ENCODE assay signal across 8 mouse cellular contexts in genomic region chr13:113045458-113046110, GRCm38 (mm10). TPM values are rescaled to one million over a fixed set of nuclear protein-coding genes. Genes with fewer than 3 reads are reported as not detected.
DNase-seq lines count a peak whose midpoint lies in the region; ATAC-seq and TF ChIP-seq lines count a peak whose summit lies in the region.

No protein-coding gene starts in this region.

- TF ChIP-seq CTCF in spleen, adult 2 months (IDR thresholded peaks at IDR 0.05; ENCODE audit: extremely low read depth, insufficient read depth, insufficient read length, insufficient replicate concordance), result no peak
- TF ChIP-seq CTCF in stomach, postnatal 0 days (IDR thresholded peaks at IDR 0.05; ENCODE audit: low read depth), result no peak

- H3K27me3 ChIP-seq in spleen, adult 2 months (ENCODE audit: control insufficient read depth, insufficient read depth, low read length), result peaks cover 4% of the 10 kb centered on the region; the same call in 1 of the 2 replicates
- H3K27me3 ChIP-seq in forebrain, embryonic 14.5 days (replicated peaks; ENCODE audit: control insufficient read depth, insufficient read depth, low read length), result no peaks in the 10 kb centered on the region
- H3K27me3 ChIP-seq in limb, embryonic 15.5 days, result no peaks in the 10 kb centered on the region
- no peaks in the 10 kb centered on the region for H3K27me3 ChIP-seq in stomach, postnatal 0 days (ENCODE audit: control insufficient read depth, insufficient read depth, low read length)

- no peak overlapping the region for H3K27ac ChIP-seq in spleen, adult 2 months (ENCODE audit: insufficient read depth, low read length)
- H3K27ac ChIP-seq in forebrain, embryonic 14.5 days (ENCODE audit: low read depth, low read length), result no peak overlapping the region
- peak overlapping the region; percentile 90 for H3K27ac ChIP-seq in limb, embryonic 15.5 days
- peak overlapping the region; percentile 63 for H3K27ac ChIP-seq in stomach, postnatal 0 days (replicated peaks)

- peak overlapping the region; percentile 56; the same call in 1 of the 2 replicates for H3K9ac ChIP-seq in forebrain, embryonic 14.5 days (ENCODE audit: low read length)
- H3K9ac ChIP-seq in limb, embryonic 15.5 days, result peak overlapping the region; percentile 62
- peak overlapping the region; percentile 61 for H3K9ac ChIP-seq in stomach, postnatal 0 days (ENCODE audit: low read length)

- TF ChIP-seq EP300 in stomach, postnatal 0 days (optimal IDR thresholded peaks at IDR 0.05), result no peak

- H3K4me3 ChIP-seq in spleen, adult 2 months (ENCODE audit: extremely low read depth, insufficient read depth, insufficient read length), result peak overlapping the region; percentile 36; the same call in 1 of the 2 replicates
- peak overlapping the region; percentile 41 for H3K4me3 ChIP-seq in forebrain, embryonic 14.5 days (ENCODE audit: low read depth, low read length)
- peak overlapping the region; percentile 61 for H3K4me3 ChIP-seq in limb, embryonic 15.5 days
- H3K4me3 ChIP-seq in stomach, postnatal 0 days (ENCODE audit: low read depth, low read length), result peak overlapping the region; percentile 54

- H3K4me2 ChIP-seq in forebrain, embryonic 14.5 days (ENCODE audit: low read length), result peak overlapping the region; percentile 64
- H3K4me2 ChIP-seq in limb, embryonic 15.5 days, result peak overlapping the region; percentile 54
- H3K4me2 ChIP-seq in stomach, postnatal 0 days (replicated peaks; ENCODE audit: low read depth), result peak overlapping the region; percentile 57

- ATAC-seq in forebrain, embryonic 14.5 days, result no peak
- no peak for ATAC-seq in limb, embryonic 15.5 days (ENCODE audit: insufficient number of reproducible peaks, low FRiP score, low TSS enrichment, low read depth)
- ATAC-seq in stomach, postnatal 0 days (ENCODE audit: low FRiP score, low TSS enrichment), result no peak
- no peak for ATAC-seq in cerebellum, adult (ENCODE audit: insufficient number of reproducible peaks, low FRiP score, low TSS enrichment)

- no peaks in the 10 kb centered on the region for H3K4me1 ChIP-seq in spleen, adult 2 months (ENCODE audit: control insufficient read depth, insufficient read depth, insufficient read length)
- no peaks in the 10 kb centered on the region for H3K4me1 ChIP-seq in forebrain, embryonic 14.5 days (ENCODE audit: control insufficient read depth, insufficient read depth, low read length)
- H3K4me1 ChIP-seq in limb, embryonic 15.5 days, result peaks cover 10% of the 10 kb centered on the region; the same call in 1 of the 2 replicates
- no peaks in the 10 kb centered on the region for H3K4me1 ChIP-seq in stomach, postnatal 0 days (replicated peaks; ENCODE audit: control insufficient read depth, insufficient read depth)

- TF ChIP-seq POLR2A in spleen, adult 2 months (IDR thresholded peaks at IDR 0.05; ENCODE audit: low read depth, low read length), result no peak

- H3K9me3 ChIP-seq in forebrain, embryonic 14.5 days (replicated peaks; ENCODE audit: control insufficient read depth, low read length), result no peaks in the 10 kb centered on the region
- no peaks in the 10 kb centered on the region for H3K9me3 ChIP-seq in limb, embryonic 15.5 days
- H3K9me3 ChIP-seq in stomach, postnatal 0 days (ENCODE audit: control insufficient read depth, low read length), result no peaks in the 10 kb centered on the region

- DNase-seq in spleen, adult 2 months (ENCODE audit: low read depth in 1 of 2, low spot score in 2 of 2), result no peak
- no peak for DNase-seq in spleen, postnatal 4 days (ENCODE audit: low spot score in 2 of 2)
- no peak for DNase-seq in forebrain, embryonic 14.5 days (ENCODE audit: low spot score)
- no peak for DNase-seq in stomach, postnatal 0 days (ENCODE audit: low spot score)
- DNase-seq in cerebellum, postnatal 25 days, result no peak
- no peak for DNase-seq in testis, postnatal 10 days (ENCODE audit: low spot score)

- no peaks in the 10 kb centered on the region for H3K36me3 ChIP-seq in spleen, adult 2 months (ENCODE audit: control insufficient read depth, insufficient read depth, low read length)
- no peaks in the 10 kb centered on the region for H3K36me3 ChIP-seq in forebrain, embryonic 14.5 days (ENCODE audit: control insufficient read depth, insufficient read depth, low read length)
- peaks cover 21% of the 10 kb centered on the region; the same call in 1 of the 2 replicates for H3K36me3 ChIP-seq in limb, embryonic 15.5 days
- no peaks in the 10 kb centered on the region; the same call in 1 of the 2 replicates for H3K36me3 ChIP-seq in stomach, postnatal 0 days (ENCODE audit: control insufficient read depth, insufficient read depth, low read length)

- 55% methylated on average over 18 of the region's 18 CpGs for WGBS in spleen, adult 2 months
- WGBS in forebrain, embryonic 14.5 days, result 20% methylated on average over 18 of the region's 18 CpGs
- WGBS in limb, embryonic 15.5 days, result 9% methylated on average over 18 of the region's 18 CpGs
- 5% methylated on average over 18 of the region's 18 CpGs for WGBS in stomach, postnatal 0 days

RNA-seq across cellular contexts. Expression of gene Gpx8, which starts 0.6 kb away (rescaled TPM):
- 0.61 and 0.67 TPM in 2 replicates for polyA plus RNA-seq in spleen, adult 2 months (2012; rRNA removed)
- 57.7 and 59.3 TPM in 2 replicates for polyA plus RNA-seq in forebrain, embryonic 14.5 days (2014; fragmentation: Nextera tagmentation; extraction: Ambion mirVana)
- 220 and 224 TPM in 2 replicates for polyA plus RNA-seq in limb, embryonic 15.5 days (2015; fragmentation: Nextera tagmentation; extraction: Ambion mirVana)
- polyA plus RNA-seq in stomach, postnatal 0 days (2015; fragmentation: Nextera tagmentation; extraction: Ambion mirVana), result 96.8 and 104 TPM in 2 replicates

RNA-seq across cellular contexts. Expression of gene Cdc20b, which starts 10.7 kb away (rescaled TPM):
- 0.09 and 0.26 TPM in 2 replicates for polyA plus RNA-seq in spleen, adult 2 months (2012; rRNA removed)
- 0.43 and 0.71 TPM in 2 replicates for polyA plus RNA-seq in forebrain, embryonic 14.5 days (2014; fragmentation: Nextera tagmentation; extraction: Ambion mirVana)
- not detected in 2 replicates for polyA plus RNA-seq in limb, embryonic 15.5 days (2015; fragmentation: Nextera tagmentation; extraction: Ambion mirVana)
- polyA plus RNA-seq in stomach, postnatal 0 days (2015; fragmentation: Nextera tagmentation; extraction: Ambion mirVana), result not detected in 2 replicates

RNA-seq across cellular contexts. Expression of gene Mcidas, which starts 51.9 kb away (rescaled TPM):
- not detected in 2 replicates for polyA plus RNA-seq in spleen, adult 2 months (2012; rRNA removed)
- 0.73 and 0.94 TPM in 2 replicates for polyA plus RNA-seq in forebrain, embryonic 14.5 days (2014; fragmentation: Nextera tagmentation; extraction: Ambion mirVana)
- not detected in 2 replicates for polyA plus RNA-seq in limb, embryonic 15.5 days (2015; fragmentation: Nextera tagmentation; extraction: Ambion mirVana)
- 0.11 and 0.17 TPM in 2 replicates for polyA plus RNA-seq in stomach, postnatal 0 days (2015; fragmentation: Nextera tagmentation; extraction: Ambion mirVana)

RNA-seq across cellular contexts. Expression of gene Gzma, which starts 55.2 kb away (rescaled TPM):
- polyA plus RNA-seq in spleen, adult 2 months (2012; rRNA removed), result 6.7 and 9.8 TPM in 2 replicates
- not detected in 2 replicates for polyA plus RNA-seq in forebrain, embryonic 14.5 days (2014; fragmentation: Nextera tagmentation; extraction: Ambion mirVana)
- not detected in 2 replicates for polyA plus RNA-seq in limb, embryonic 15.5 days (2015; fragmentation: Nextera tagmentation; extraction: Ambion mirVana)
- polyA plus RNA-seq in stomach, postnatal 0 days (2015; fragmentation: Nextera tagmentation; extraction: Ambion mirVana), result 0.33 and 0.71 TPM in 2 replicates

RNA-seq across cellular contexts. Expression of gene Ccno, which starts 58.0 kb away (rescaled TPM):
- polyA plus RNA-seq in spleen, adult 2 months (2012; rRNA removed), result 0.29 and 0.32 TPM in 2 replicates
- polyA plus RNA-seq in forebrain, embryonic 14.5 days (2014; fragmentation: Nextera tagmentation; extraction: Ambion mirVana), result 1.5 and 2.2 TPM in 2 replicates
- 0.32 and 0.37 TPM in 2 replicates for polyA plus RNA-seq in limb, embryonic 15.5 days (2015; fragmentation: Nextera tagmentation; extraction: Ambion mirVana)
- 0.21 and 0.41 TPM in 2 replicates for polyA plus RNA-seq in stomach, postnatal 0 days (2015; fragmentation: Nextera tagmentation; extraction: Ambion mirVana)

Comparison
In these comparisons a context has a peak if more than half of its experiments do, and no peak if none do; other contexts are left out.
1. H3K27ac ChIP-seq: peak in limb, embryonic 15.5 days (single experiment) and stomach, postnatal 0 days (single experiment); none in spleen, adult 2 months (single experiment) and forebrain, embryonic 14.5 days (single experiment).
2. RNA of gene Gpx8, which starts 0.6 kb away (polyA plus RNA-seq): 220 to 224 TPM in limb, embryonic 15.5 days, 96.8 to 104 TPM in stomach, postnatal 0 days and 57.7 to 59.3 TPM in forebrain, embryonic 14.5 days; 0.61 to 0.67 TPM in spleen, adult 2 months; every median in the first group is over 10 times any median in the second.
3. Peak in every context shown above with its lines, with median percentiles within 50 percentile points of each other: H3K4me3 ChIP-seq, H3K4me2 ChIP-seq and H3K9ac ChIP-seq.